Mouse (Mus musculus): ENCODE results near the gene Alcam.
A peak's percentile ranks its signal among the peaks of the same experiment; 100 is the strongest.

Gene Alcam

GRCm38 (mm10) chr16:52368521-52368920 is 85.4 kb downstream of the Alcam start:
- DNase-seq (ENCODE audit: low spot score in 2 of 2): no peak

GRCm38 (mm10) chr16:52366915-52367314 is 87.0 kb downstream of the Alcam start:
- DNase-seq (ENCODE audit: low spot score in 2 of 2): no peak

GRCm38 (mm10) chr16:52363944-52364511 is 89.8 kb downstream of the Alcam start:
- DNase-seq (ENCODE audit: low spot score in 2 of 2): no peak

- no peak for DNase-seq (ENCODE audit: low spot score in 2 of 2)
These were observed 110.3 kb downstream of the Alcam start for GRCm38 (mm10) chr16:52343467-52344033.

GRCm38 (mm10) chr16:52342694-52343466 is 111.0 kb downstream of the Alcam start:
- no peak for DNase-seq (ENCODE audit: low spot score in 2 of 2)

GRCm38 (mm10) chr16:52334084-52334483 is 119.8 kb downstream of the Alcam start:
- DNase-seq (ENCODE audit: low spot score in 2 of 2): no peak

GRCm38 (mm10) chr16:52333631-52334030 is 120.2 kb downstream of the Alcam start:
- no peak for DNase-seq (ENCODE audit: low spot score in 2 of 2)

GRCm38 (mm10) chr16:52331341-52331830 is 122.5 kb downstream of the Alcam start:
- no peak for DNase-seq (ENCODE audit: low spot score in 2 of 2)

GRCm38 (mm10) chr16:52329420-52329819 is 124.5 kb downstream of the Alcam start:
- no peak for DNase-seq (ENCODE audit: low spot score in 2 of 2)

- DNase-seq (ENCODE audit: low spot score in 2 of 2): no peak
These were observed 134.6 kb downstream of the Alcam start for GRCm38 (mm10) chr16:52319229-52319628.

GRCm38 (mm10) chr16:52311073-52311472 is 142.8 kb downstream of the Alcam start:
- peak; percentile 23 to 72 for DNase-seq (ENCODE audit: low spot score in 2 of 2)

- DNase-seq (ENCODE audit: low spot score in 2 of 2): no peak
These were observed 146.9 kb downstream of the Alcam start for GRCm38 (mm10) chr16:52307016-52307415.

GRCm38 (mm10) chr16:52303532-52303902 is 150.4 kb downstream of the Alcam start:
- DNase-seq (ENCODE audit: low spot score in 2 of 2): no peak

GRCm38 (mm10) chr16:52302790-52303531 is 150.9 kb downstream of the Alcam start:
- no peak for DNase-seq (ENCODE audit: low spot score in 2 of 2)

GRCm38 (mm10) chr16:52301730-52302129 is 152.1 kb downstream of the Alcam start:
- no peak for DNase-seq (ENCODE audit: low spot score in 2 of 2)

GRCm38 (mm10) chr16:52296376-52296775 is 157.5 kb downstream of the Alcam start:
- no peak for DNase-seq (ENCODE audit: low spot score in 2 of 2)

- no peak for DNase-seq (ENCODE audit: low spot score in 2 of 2)
These were observed 158.3 kb downstream of the Alcam start for GRCm38 (mm10) chr16:52295535-52295934.

- no peak for DNase-seq (ENCODE audit: low spot score in 2 of 2)
These were observed 161.3 kb downstream of the Alcam start for GRCm38 (mm10) chr16:52292440-52293048.

- DNase-seq (ENCODE audit: low spot score in 2 of 2): no peak
These were observed 173.7 kb downstream of the Alcam start for GRCm38 (mm10) chr16:52280186-52280585.

GRCm38 (mm10) chr16:52265066-52265465 is 188.8 kb downstream of the Alcam start:
- no peak for DNase-seq (ENCODE audit: low spot score in 2 of 2)

- DNase-seq (ENCODE audit: low spot score in 2 of 2): no peak
These were observed 190.1 kb downstream of the Alcam start for GRCm38 (mm10) chr16:52263751-52264150.

- DNase-seq (ENCODE audit: low spot score in 2 of 2): no peak
These were observed 191.3 kb downstream of the Alcam start for GRCm38 (mm10) chr16:52262582-52262981.
